Mouse (Mus musculus) liver, embryonic 11.5 days (tissue): ENCODE results near the gene Clcn2. TPM values are rescaled to one million over a fixed set of nuclear protein-coding genes. Genes with fewer than 3 reads are reported as not detected.

ENCODE experiments used
- ATAC-seq: fragments of 200-750 bp; cut with Nextera tagmentation; replicated peaks from 2 replicates; pipeline ENCODE4 v1.8.0; 2017; ENCODE audit warnings: moderate number of reproducible peaks, mild to moderate bottlenecking, moderate TSS enrichment, moderate library complexity; ENCODE audit not compliant: low FRiP score
- DNase-seq: peaks from one replicate; pipeline ENCODE4 v3.0.0-alpha.2; 2017; ENCODE audit warnings: low spot score
- H3K27ac ChIP-seq: fragments of 300-500 bp; sonication (generic); 2 replicates; pipeline ENCODE4 v1.5.1; 2014; ENCODE audit warnings: mild to moderate bottlenecking, low read depth, low read length, control low read depth
- H3K27me3 ChIP-seq: fragments of 300-500 bp; sonication (generic); replicated peaks from 2 replicates; pipeline ENCODE4 v1.6.1; 2014; ENCODE audit warnings: low read length, mixed read lengths; ENCODE audit not compliant: control insufficient read depth, insufficient read depth
- H3K36me3 ChIP-seq: fragments of 300-500 bp; sonication (generic); 2 replicates; pipeline ENCODE4 v1.6.1; 2014; ENCODE audit warnings: mild to moderate bottlenecking, low read length, moderate library complexity, mixed read lengths; ENCODE audit not compliant: control insufficient read depth, insufficient read depth
- H3K4me1 ChIP-seq: fragments of 300-500 bp; sonication (generic); replicated peaks from 2 replicates; pipeline ENCODE4 v1.6.1; 2014; ENCODE audit warnings: low read length, mixed read lengths; ENCODE audit not compliant: control insufficient read depth, insufficient read depth
- H3K4me2 ChIP-seq: fragments of 300-500 bp; sonication (generic); 2 replicates; pipeline ENCODE4 v1.6.1; 2014; ENCODE audit warnings: mild to moderate bottlenecking, control low read depth, moderate library complexity
- H3K4me3 ChIP-seq: fragments of 300-500 bp; sonication (generic); 2 replicates; pipeline ENCODE4 v1.5.1; 2014; ENCODE audit warnings: low read depth, low read length, control low read depth
- H3K9ac ChIP-seq: fragments of 300-500 bp; sonication (generic); 2 replicates; pipeline ENCODE4 v1.6.1; 2014; ENCODE audit warnings: low read depth, low read length, control low read depth
- H3K9me3 ChIP-seq: fragments of 300-500 bp; sonication (generic); 2 replicates; pipeline ENCODE4 v1.6.1; 2016; ENCODE audit warnings: low read length, inconsistent platforms, mixed read lengths; ENCODE audit not compliant: control insufficient read depth
- WGBS: fragments of 180-500 bp; shearing (Covaris S2); extraction: QIAGEN DNeasy Blood & Tissue Kit; methylation state at CpG from one replicate; pipeline ENCODE4 v1.1.7; 2014; 5-methylcytosine and 5-hydroxymethylcytosine counted together
- polyA plus RNA-seq: library from polyadenylated mRNA; unstranded; fragments of >200 nt; fragmentation: Nextera tagmentation; extraction: Ambion mirVana; gene quantifications from 2 replicates; pipeline ENCODE4 v1.2.1, GENCODE M21; 2014

Gene Clcn2
- polyA plus RNA-seq, 1 experiment from 2014 or later = 14.4 TPM

DNA sequence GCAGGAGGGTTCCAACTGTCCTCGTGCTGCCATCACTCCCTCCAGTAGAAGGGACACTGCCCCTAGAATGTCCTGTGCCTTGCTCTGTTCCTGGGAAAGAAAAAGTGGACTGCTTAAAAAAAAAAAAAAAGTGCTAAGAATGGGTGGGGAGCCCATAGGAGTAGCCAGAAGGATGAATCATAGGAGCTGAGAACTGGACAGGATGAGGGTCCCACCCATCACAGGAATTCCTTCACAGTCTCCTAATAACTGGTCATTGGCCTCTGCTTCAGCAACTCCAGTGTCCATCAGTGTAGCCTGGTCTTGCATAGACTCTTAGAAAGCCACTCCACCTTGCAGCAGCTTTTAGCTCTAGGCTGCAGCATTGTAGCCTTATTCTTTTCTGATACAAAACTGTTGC lies 8.8 kb upstream of the Clcn2 start:
- H3K27me3 ChIP-seq = peaks cover 14% of the 10 kb centered on the region

DNA sequence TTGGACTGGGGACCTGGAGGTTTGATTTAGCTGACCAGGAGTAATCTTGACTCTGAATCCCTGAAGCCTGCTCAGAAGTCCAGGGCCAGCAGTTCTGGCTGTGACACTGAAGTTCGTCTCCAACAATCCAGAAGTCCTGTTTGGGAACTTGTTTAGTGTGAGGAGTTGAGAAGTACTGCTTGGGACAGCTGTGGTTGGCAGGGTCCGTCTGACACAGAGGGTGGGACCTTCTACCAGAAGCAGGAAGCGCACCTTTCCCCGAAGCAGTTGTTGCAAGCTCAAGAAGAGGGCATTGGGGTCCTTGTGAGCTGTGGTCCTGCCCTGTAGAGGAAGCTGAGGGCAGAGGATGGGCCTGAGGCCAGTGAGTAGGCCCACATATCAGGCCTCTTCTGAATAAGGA lies 8.2 kb upstream of the Clcn2 start:
- no peaks in the 10 kb centered on the region for H3K4me1 ChIP-seq
- no peak overlapping the region for H3K9ac ChIP-seq
- H3K4me2 ChIP-seq = no peak overlapping the region
- no peak overlapping the region for H3K27ac ChIP-seq
- no peaks in the 10 kb centered on the region for H3K9me3 ChIP-seq
- H3K4me3 ChIP-seq = no peak overlapping the region
- ATAC-seq (no peak), DNase-seq (no peak)
- no peaks in the 10 kb centered on the region for H3K36me3 ChIP-seq
- H3K27me3 ChIP-seq = peaks cover 8% of the 10 kb centered on the region
- WGBS = 72% methylated on average over 4 of the region's 4 CpGs

More for the DNA sequence above, 8.8 kb upstream of the Clcn2 start:
- Histone ChIP-seq H3K27ac (no peak overlapping the region), H3K4me3 (no peak overlapping the region), H3K36me3 (no peaks in the 10 kb centered on the region), H3K9ac (no peak overlapping the region), H3K4me2 (no peak overlapping the region), H3K9me3 (no peaks in the 10 kb centered on the region), H3K4me1 (no peaks in the 10 kb centered on the region)
- no peak for DNase-seq
- ATAC-seq = no peak
- WGBS = 48% methylated on average over 1 of the region's 1 CpGs

DNA sequence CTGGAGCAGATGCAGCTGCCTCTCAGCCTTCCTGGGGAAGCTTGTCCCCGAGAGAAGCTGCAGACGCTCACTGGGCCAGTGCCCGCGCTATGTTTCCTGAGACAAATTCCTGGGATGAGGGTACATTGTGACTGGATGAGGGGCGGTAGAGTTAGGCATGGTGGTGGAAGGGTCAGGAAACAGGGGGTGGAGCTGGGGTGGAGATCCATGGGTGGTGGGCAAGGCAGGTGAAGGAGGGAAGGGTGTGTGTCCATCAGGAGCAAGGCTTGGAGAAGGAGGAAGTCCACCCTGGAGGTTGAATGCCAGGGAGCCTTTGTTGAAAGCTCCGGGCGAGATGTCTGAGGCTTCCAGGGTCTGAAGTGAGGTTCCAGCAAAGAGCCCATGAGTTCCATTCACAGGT lies 7.8 kb upstream of the Clcn2 start:
- Histone ChIP-seq H3K4me3 (no peak overlapping the region), H3K9ac (no peak overlapping the region), H3K27me3 (peaks cover 5% of the 10 kb centered on the region), H3K9me3 (no peaks in the 10 kb centered on the region), H3K36me3 (no peaks in the 10 kb centered on the region; the same call in 1 of the 2 replicates), H3K4me2 (no peak overlapping the region), H3K4me1 (no peaks in the 10 kb centered on the region), H3K27ac (no peak overlapping the region)
- DNase-seq (no peak), ATAC-seq (no peak)
- 73% methylated on average over 7 of the region's 7 CpGs for WGBS

- Histone ChIP-seq H3K4me3 (no peak overlapping the region), H3K36me3 (no peaks in the 10 kb centered on the region; the same call in 1 of the 2 replicates), H3K4me1 (no peaks in the 10 kb centered on the region), H3K27ac (no peak overlapping the region), H3K4me2 (no peak overlapping the region), H3K9me3 (no peaks in the 10 kb centered on the region), H3K9ac (no peak overlapping the region), H3K27me3 (0 out of 2 replicates have a peak, but pooled peaks cover 2% of the 10 kb centered on the region)
- 29% methylated on average over 5 of the region's 5 CpGs for WGBS
- no peak for DNase-seq
- ATAC-seq = peak; percentile 72
Measured at GRCm38 (mm10) chr16:20724338-20724748, 6.8 kb upstream of the Clcn2 start.

- Histone ChIP-seq H3K4me3 (no peak overlapping the region), H3K27me3 (0 out of 2 replicates have a peak, but pooled peaks cover 2% of the 10 kb centered on the region), H3K9me3 (no peaks in the 10 kb centered on the region), H3K9ac (no peak overlapping the region), H3K4me1 (peaks cover 4% of the 10 kb centered on the region; the same call in 1 of the 2 replicates), H3K27ac (no peak overlapping the region), H3K36me3 (no peaks in the 10 kb centered on the region; the same call in 1 of the 2 replicates), H3K4me2 (no peak overlapping the region)
- DNase-seq (no peak), ATAC-seq (no peak)
- WGBS = 48% methylated on average over 4 of the region's 4 CpGs
Measured at GRCm38 (mm10) chr16:20723247-20723646, 5.7 kb upstream of the Clcn2 start.

GRCm38 (mm10) chr16:20722736-20723135 lies 5.2 kb upstream of the Clcn2 start:
- no peak overlapping the region for H3K4me3 ChIP-seq
- ATAC-seq = no peak

GRCm38 (mm10) chr16:20721808-20722207 lies 4.3 kb upstream of the Clcn2 start:
- H3K9me3 ChIP-seq = no peaks in the 10 kb centered on the region
- H3K4me3 ChIP-seq = no peak overlapping the region
- no peak overlapping the region for H3K9ac ChIP-seq
- whole genome bisulfite sequencing = 77% methylated on average over 10 of the region's 10 CpGs
- no peak overlapping the region for H3K4me2 ChIP-seq
- ATAC-seq = no peak
- no peak overlapping the region for H3K27ac ChIP-seq
- H3K4me1 ChIP-seq = peaks cover 6% of the 10 kb centered on the region; the same call in 1 of the 2 replicates
- no peak for DNase-seq
- 0 out of 2 replicates have a peak, but pooled peaks cover under 1% of the 10 kb centered on the region for H3K27me3 ChIP-seq
- H3K36me3 ChIP-seq = no peaks in the 10 kb centered on the region; the same call in 1 of the 2 replicates

More at GRCm38 (mm10) chr16:20722736-20723135, 5.2 kb upstream of the Clcn2 start:
- no peak for DNase-seq
- Histone ChIP-seq H3K4me1 (peaks cover 4% of the 10 kb centered on the region; the same call in 1 of the 2 replicates), H3K27ac (no peak overlapping the region), H3K9me3 (no peaks in the 10 kb centered on the region), H3K36me3 (no peaks in the 10 kb centered on the region; the same call in 1 of the 2 replicates), H3K27me3 (0 out of 2 replicates have a peak, but pooled peaks cover 2% of the 10 kb centered on the region), H3K4me2 (no peak overlapping the region), H3K9ac (no peak overlapping the region)
- WGBS = 67% methylated on average over 4 of the region's 4 CpGs

DNA sequence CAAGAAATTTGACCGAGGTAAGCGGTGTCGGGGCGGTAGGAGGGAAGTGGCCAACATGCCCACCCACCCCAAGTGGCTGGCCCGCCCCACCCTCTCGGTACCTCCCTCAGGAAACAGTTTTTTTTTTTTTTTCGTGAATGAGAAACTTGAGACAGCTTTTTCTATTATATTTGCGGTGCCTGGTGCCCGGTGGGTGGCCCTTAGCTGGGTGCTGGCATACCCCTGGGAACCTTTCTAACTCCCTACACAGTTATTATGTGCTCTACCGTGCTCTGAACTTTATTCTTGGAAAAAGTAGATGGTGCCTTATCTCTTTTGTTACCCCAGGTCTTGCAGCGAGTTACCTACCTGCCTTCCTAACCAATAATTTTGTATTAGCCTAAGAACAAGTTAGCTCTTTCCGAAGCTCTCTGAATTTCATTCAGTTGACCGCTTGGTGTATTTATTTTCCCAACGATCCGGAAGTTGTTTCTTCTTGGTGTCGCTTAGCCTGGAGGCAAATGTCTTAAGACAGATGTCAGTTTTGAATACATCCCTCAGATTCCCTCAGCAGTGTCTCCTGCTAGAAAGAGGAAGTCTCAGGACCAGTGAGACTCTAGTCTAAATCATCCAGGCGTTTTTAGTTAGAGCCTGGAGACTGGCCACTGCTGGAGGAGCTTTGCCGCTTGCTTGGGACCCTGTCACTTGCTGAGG lies 578 bp upstream of the Clcn2 start:
- H3K4me3 ChIP-seq = peak overlapping the region; percentile 74
- peak overlapping the region; percentile 83 for H3K27ac ChIP-seq
- ATAC-seq (peak; percentile 31), DNase-seq (no peak)
- no peaks in the 10 kb centered on the region; the same call in 1 of the 2 replicates for H3K36me3 ChIP-seq
- H3K9ac ChIP-seq = peak overlapping the region; percentile 82
- no peaks in the 10 kb centered on the region for H3K27me3 ChIP-seq
- peaks cover 30% of the 10 kb centered on the region for H3K4me1 ChIP-seq
- no peaks in the 10 kb centered on the region for H3K9me3 ChIP-seq
- 3% methylated on average over 18 of the region's 18 CpGs for WGBS
- peak overlapping the region; percentile 94 for H3K4me2 ChIP-seq

DNA sequence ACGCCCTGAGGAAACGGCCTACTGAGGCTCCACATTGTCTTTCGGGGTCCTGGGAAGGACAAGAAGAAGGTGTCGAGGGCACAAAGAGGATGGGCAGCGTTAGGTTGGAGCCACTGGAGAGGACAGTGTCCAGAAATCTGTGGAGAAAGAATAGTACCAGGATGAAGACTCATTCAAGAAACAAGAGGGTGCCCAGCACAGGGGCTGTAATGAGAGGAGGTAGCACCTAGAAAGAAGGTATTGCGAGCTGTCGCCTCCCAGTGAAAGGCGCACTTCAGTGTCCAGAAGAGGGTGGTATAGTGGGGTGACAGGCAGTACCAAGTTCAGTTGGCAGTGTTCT lies 735 bp downstream of the Clcn2 start:
- peaks cover 39% of the 10 kb centered on the region for H3K4me1 ChIP-seq
- H3K4me2 ChIP-seq = peak overlapping the region; percentile 94
- no peak; the same call in 1 of the 2 replicates for ATAC-seq
- 0% methylated on average over 8 of the region's 8 CpGs for WGBS
- no peaks in the 10 kb centered on the region for H3K9me3 ChIP-seq
- peak overlapping the region; percentile 83 for H3K27ac ChIP-seq
- no peaks in the 10 kb centered on the region for H3K27me3 ChIP-seq
- H3K4me3 ChIP-seq = peak overlapping the region; percentile 74
- H3K36me3 ChIP-seq = peaks cover 3% of the 10 kb centered on the region; the same call in 1 of the 2 replicates
- DNase-seq = no peak
- H3K9ac ChIP-seq = peak overlapping the region; percentile 82
